Mouse (Mus musculus): ENCODE measurements around the gene Eno1.

- no peak for TF ChIP-seq MAX (IDR thresholded peaks at IDR 0.05; ENCODE audit: low read length)
- no peak for TF ChIP-seq ETS1 (conservative IDR thresholded peaks at IDR 0.05; ENCODE audit: low read depth, low read length)
- TF ChIP-seq POLR2A (IDR thresholded peaks at IDR 0.05; ENCODE audit: low read depth, low read length): no peak
- TF ChIP-seq SIN3A (IDR thresholded peaks at IDR 0.05; ENCODE audit: low read length): no peak
- TF ChIP-seq POLR2AphosphoS2 (IDR thresholded peaks at IDR 0.05; ENCODE audit: low read depth, low read length): no peak
- TF ChIP-seq NELFE (IDR thresholded peaks at IDR 0.05; ENCODE audit: low read depth, low read length): no peak
- TF ChIP-seq CTCF (conservative IDR thresholded peaks at IDR 0.05 in 1 of 2, IDR thresholded peaks at IDR 0.05 in 1 of 2; ENCODE audit: low read depth in 2 of 2, low read length in 2 of 2): no peak
- no peak for TF ChIP-seq CHD2 (IDR thresholded peaks at IDR 0.05; ENCODE audit: low read length)
- TF ChIP-seq TBP (conservative IDR thresholded peaks at IDR 0.05; ENCODE audit: low read depth, low read length): no peak
- no peak for TF ChIP-seq USF2 (conservative IDR thresholded peaks at IDR 0.05; ENCODE audit: low read depth, low read length)
Measured at GRCm38 (mm10) chr4:150280002-150280401, 43.5 kb downstream of the Eno1 start.

All from CH12.LX (cell line).